Mouse (Mus musculus) bone marrow, adult 2 months (tissue): ENCODE measurements around the gene Steap3.

Experiments
- CTCF ChIP-seq: fragments of 200-500 bp; IDR thresholded peaks from 2 replicates; pipeline ENCODE4 v1.5.1; 2011; ENCODE audit warnings: low read length, control low read depth; ENCODE audit not compliant: control insufficient read depth, insufficient read depth
- POLR2A ChIP-seq: fragments of 200-500 bp; IDR thresholded peaks from 2 replicates; pipeline ENCODE4 v1.6.1; 2011; ENCODE audit warnings: low read depth, mild to moderate bottlenecking, control low read depth, low read length, borderline replicate concordance; ENCODE audit not compliant: control insufficient read depth

DNA sequence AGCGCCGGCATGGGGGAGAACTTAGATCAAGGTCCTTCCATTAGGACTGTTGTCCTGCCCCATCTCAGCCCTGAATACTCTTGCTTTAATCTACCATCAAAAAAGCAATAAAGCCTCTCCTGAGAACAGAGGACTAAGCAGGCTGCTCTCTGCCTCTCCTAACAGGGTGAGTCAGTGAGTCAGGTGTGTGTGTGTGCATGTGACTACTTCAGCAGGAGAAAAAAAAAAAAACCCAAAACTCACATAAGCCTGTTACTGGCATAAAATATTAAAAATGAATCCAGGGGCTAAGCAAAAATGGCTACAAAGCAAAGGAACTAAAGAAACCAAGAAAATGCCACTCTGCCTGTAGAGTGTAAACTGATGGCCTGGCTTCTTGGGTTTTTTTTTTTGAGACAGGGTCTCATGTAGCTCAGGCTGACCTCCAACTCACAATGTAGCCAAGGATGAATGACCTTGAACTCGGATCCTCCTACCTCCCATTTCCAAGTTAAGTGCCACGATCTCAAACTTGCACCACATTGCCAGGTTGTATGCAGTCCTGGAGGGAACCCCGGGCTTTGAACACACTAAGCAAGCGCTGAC is 36.8 kb downstream of the Steap3 start:
- TF ChIP-seq CTCF (no peak), POLR2A (no peak)
